Mouse (Mus musculus) stomach, embryonic 15.5 days (tissue): Measurements from ENCODE around the gene Bmp7. TPM values are rescaled to one million over a fixed set of nuclear protein-coding genes. Genes with fewer than 3 reads are reported as not detected.
A peak's percentile ranks its signal among the peaks of the same experiment; 100 is the strongest.

Experiments
- ATAC-seq: fragments of 200-750 bp; cut with Nextera tagmentation; 2 replicates; pipeline ENCODE4 v1.8.0; 2017; ENCODE audit warnings: low read depth, moderate number of reproducible peaks, moderate TSS enrichment; ENCODE audit not compliant: insufficient read depth, low FRiP score
- H3K27ac ChIP-seq: fragments of 300-500 bp; sonication (generic); 2 replicates; pipeline ENCODE4 v1.5.1; 2015; ENCODE audit warnings: mild to moderate bottlenecking, inconsistent platforms
- H3K27me3 ChIP-seq: fragments of 300-500 bp; sonication (generic); replicated peaks from 2 replicates; pipeline ENCODE4 v1.6.1; 2015; ENCODE audit warnings: inconsistent platforms
- H3K36me3 ChIP-seq: fragments of 300-500 bp; sonication (generic); 2 replicates; pipeline ENCODE4 v1.6.1; 2015; ENCODE audit warnings: inconsistent platforms
- H3K4me1 ChIP-seq: fragments of 300-500 bp; sonication (generic); 2 replicates; pipeline ENCODE4 v1.6.1; 2015; ENCODE audit warnings: inconsistent platforms
- H3K4me2 ChIP-seq: fragments of 300-500 bp; sonication (generic); 2 replicates; pipeline ENCODE4 v1.6.1; 2015; ENCODE audit warnings: mild to moderate bottlenecking, inconsistent platforms
- H3K4me3 ChIP-seq: fragments of 300-500 bp; sonication (generic); replicated peaks from 2 replicates; pipeline ENCODE4 v1.5.1; 2015; ENCODE audit warnings: inconsistent platforms
- H3K9ac ChIP-seq: fragments of 300-500 bp; sonication (generic); 2 replicates; pipeline ENCODE4 v1.6.1; 2015; ENCODE audit warnings: inconsistent platforms
- H3K9me3 ChIP-seq: fragments of 300-500 bp; sonication (generic); 2 replicates; pipeline ENCODE4 v1.6.1; 2016; ENCODE audit warnings: inconsistent platforms
- WGBS: fragments of 180-500 bp; shearing (Covaris S2); methylation state at CpG from one replicate; pipeline ENCODE4 v1.1.7; 2015; 5-methylcytosine and 5-hydroxymethylcytosine counted together
- polyA plus RNA-seq: library from polyadenylated mRNA; unstranded; fragments of >200 nt; fragmentation: Nextera tagmentation; extraction: Ambion mirVana; gene quantifications from 2 replicates; pipeline ENCODE4 v1.2.1, GENCODE M21; 2015

Gene Bmp7
- polyA plus RNA-seq, 1 experiment from 2014 or later, result 22.9 TPM

GRCm38 (mm10) chr2:172927643-172928042 is 12.5 kb downstream of the Bmp7 start:
- Histone ChIP-seq H3K9ac (no peak overlapping the region), H3K4me3 (no peak overlapping the region), H3K36me3 (no peaks in the 10 kb centered on the region), H3K4me1 (peaks cover 36% of the 10 kb centered on the region), H3K4me2 (no peak overlapping the region), H3K9me3 (no peaks in the 10 kb centered on the region), H3K27ac (no peak overlapping the region), H3K27me3 (no peaks in the 10 kb centered on the region)
- no peak for ATAC-seq
- WGBS, result 46% methylated on average over 5 of the region's 5 CpGs

GRCm38 (mm10) chr2:172926311-172926710 is 13.8 kb downstream of the Bmp7 start:
- WGBS, result 74% methylated on average over 4 of the region's 4 CpGs
- H3K4me3 ChIP-seq, result no peak overlapping the region
- H3K4me1 ChIP-seq, result peaks cover 30% of the 10 kb centered on the region
- no peak overlapping the region for H3K27ac ChIP-seq
- H3K9ac ChIP-seq, result no peak overlapping the region
- H3K36me3 ChIP-seq, result no peaks in the 10 kb centered on the region
- H3K9me3 ChIP-seq, result no peaks in the 10 kb centered on the region
- H3K4me2 ChIP-seq, result no peak overlapping the region
- no peak for ATAC-seq
- H3K27me3 ChIP-seq, result no peaks in the 10 kb centered on the region

- Histone ChIP-seq H3K4me2 (no peak overlapping the region), H3K36me3 (no peaks in the 10 kb centered on the region), H3K4me1 (peaks cover 22% of the 10 kb centered on the region), H3K9me3 (no peaks in the 10 kb centered on the region), H3K9ac (no peak overlapping the region), H3K4me3 (no peak overlapping the region), H3K27me3 (no peaks in the 10 kb centered on the region), H3K27ac (no peak overlapping the region; the same call in 1 of the 2 replicates)
- WGBS, result 28% methylated on average over 6 of the region's 6 CpGs
- ATAC-seq, result peak; percentile 37; the same call in 1 of the 2 replicates
These were observed 15.2 kb downstream of the Bmp7 start for GRCm38 (mm10) chr2:172924961-172925360.

GRCm38 (mm10) chr2:172923198-172923597 is 16.9 kb downstream of the Bmp7 start:
- Histone ChIP-seq H3K27ac (no peak overlapping the region), H3K36me3 (no peaks in the 10 kb centered on the region), H3K9ac (no peak overlapping the region), H3K4me3 (no peak overlapping the region), H3K4me1 (peaks cover 14% of the 10 kb centered on the region), H3K4me2 (no peak overlapping the region), H3K27me3 (no peaks in the 10 kb centered on the region), H3K9me3 (no peaks in the 10 kb centered on the region)
- WGBS, result 76% methylated on average over 7 of the region's 7 CpGs
- no peak for ATAC-seq

- Histone ChIP-seq H3K9me3 (no peaks in the 10 kb centered on the region), H3K4me2 (no peak overlapping the region), H3K27ac (no peak overlapping the region), H3K9ac (no peak overlapping the region), H3K27me3 (no peaks in the 10 kb centered on the region), H3K36me3 (no peaks in the 10 kb centered on the region), H3K4me3 (no peak overlapping the region), H3K4me1 (peaks cover 9% of the 10 kb centered on the region)
- ATAC-seq, result no peak
- 54% methylated on average over 5 of the region's 5 CpGs for WGBS
These were observed 17.5 kb downstream of the Bmp7 start for GRCm38 (mm10) chr2:172922597-172922996.

- no peak overlapping the region for H3K27ac ChIP-seq
These were observed 26.1 kb downstream of the Bmp7 start for GRCm38 (mm10) chr2:172914018-172914417.

GRCm38 (mm10) chr2:172911715-172912114 is 28.4 kb downstream of the Bmp7 start:
- H3K4me3 ChIP-seq, result no peak overlapping the region
- no peaks in the 10 kb centered on the region; the same call in 1 of the 2 replicates for H3K36me3 ChIP-seq
- ATAC-seq, result no peak
- no peaks in the 10 kb centered on the region for H3K9me3 ChIP-seq
- no peak overlapping the region for H3K4me2 ChIP-seq
- H3K4me1 ChIP-seq, result peaks cover 10% of the 10 kb centered on the region; the same call in 1 of the 2 replicates
- no peak overlapping the region for H3K9ac ChIP-seq
- WGBS, result 37% methylated on average over 5 of the region's 5 CpGs
- H3K27me3 ChIP-seq, result no peaks in the 10 kb centered on the region
- no peak overlapping the region for H3K27ac ChIP-seq

More at GRCm38 (mm10) chr2:172914018-172914417, 26.1 kb downstream of the Bmp7 start:
- Histone ChIP-seq H3K9me3 (no peaks in the 10 kb centered on the region), H3K9ac (no peak overlapping the region), H3K4me2 (no peak overlapping the region), H3K4me1 (peaks cover 10% of the 10 kb centered on the region; the same call in 1 of the 2 replicates), H3K36me3 (no peaks in the 10 kb centered on the region; the same call in 1 of the 2 replicates), H3K27me3 (no peaks in the 10 kb centered on the region), H3K4me3 (no peak overlapping the region)
- no peak for ATAC-seq
- 72% methylated on average over 14 of the region's 14 CpGs for WGBS

- no peak overlapping the region for H3K4me3 ChIP-seq
- H3K9me3 ChIP-seq, result no peaks in the 10 kb centered on the region
- no peak overlapping the region for H3K9ac ChIP-seq
- H3K4me1 ChIP-seq, result peaks cover 10% of the 10 kb centered on the region; the same call in 1 of the 2 replicates
- no peak overlapping the region for H3K4me2 ChIP-seq
- ATAC-seq, result no peak
- H3K27ac ChIP-seq, result no peak overlapping the region
- WGBS, result 55% methylated on average over 6 of the region's 6 CpGs
- H3K36me3 ChIP-seq, result no peaks in the 10 kb centered on the region; the same call in 1 of the 2 replicates
- no peaks in the 10 kb centered on the region for H3K27me3 ChIP-seq
These were observed 29.0 kb downstream of the Bmp7 start for GRCm38 (mm10) chr2:172911157-172911556.

- Histone ChIP-seq H3K9ac (no peak overlapping the region), H3K27ac (no peak overlapping the region), H3K27me3 (no peaks in the 10 kb centered on the region), H3K36me3 (no peaks in the 10 kb centered on the region), H3K9me3 (no peaks in the 10 kb centered on the region), H3K4me1 (peaks cover 15% of the 10 kb centered on the region; the same call in 1 of the 2 replicates), H3K4me3 (no peak overlapping the region), H3K4me2 (no peak overlapping the region)
- ATAC-seq, result no peak
- 77% methylated on average over 6 of the region's 6 CpGs for WGBS
These were observed 30.7 kb downstream of the Bmp7 start for GRCm38 (mm10) chr2:172909463-172909862.

GRCm38 (mm10) chr2:172906146-172906545 is 34.0 kb downstream of the Bmp7 start:
- H3K27me3 ChIP-seq, result no peaks in the 10 kb centered on the region
- no peak overlapping the region for H3K4me2 ChIP-seq
- H3K27ac ChIP-seq, result no peak overlapping the region
- H3K9ac ChIP-seq, result no peak overlapping the region
- no peaks in the 10 kb centered on the region for H3K36me3 ChIP-seq
- 0 out of 2 replicates have a peak, but pooled peaks cover 6% of the 10 kb centered on the region for H3K4me1 ChIP-seq
- ATAC-seq, result no peak
- no peak overlapping the region for H3K4me3 ChIP-seq
- WGBS, result 70% methylated on average over 9 of the region's 9 CpGs
- no peaks in the 10 kb centered on the region for H3K9me3 ChIP-seq

GRCm38 (mm10) chr2:172905057-172905456 is 35.1 kb downstream of the Bmp7 start:
- WGBS, result 79% methylated on average over 5 of the region's 5 CpGs
- Histone ChIP-seq H3K4me2 (no peak overlapping the region), H3K27ac (no peak overlapping the region), H3K36me3 (no peaks in the 10 kb centered on the region), H3K4me3 (no peak overlapping the region), H3K9ac (no peak overlapping the region), H3K9me3 (no peaks in the 10 kb centered on the region), H3K4me1 (0 out of 2 replicates have a peak, but pooled peaks cover 5% of the 10 kb centered on the region), H3K27me3 (no peaks in the 10 kb centered on the region)
- no peak for ATAC-seq

- H3K4me2 ChIP-seq, result no peak overlapping the region
- H3K4me1 ChIP-seq, result 0 out of 2 replicates have a peak, but pooled peaks cover 5% of the 10 kb centered on the region
- no peak for ATAC-seq
- no peak overlapping the region for H3K9ac ChIP-seq
- no peak overlapping the region for H3K4me3 ChIP-seq
- 91% methylated on average over 6 of the region's 6 CpGs for WGBS
- no peak overlapping the region for H3K27ac ChIP-seq
- no peaks in the 10 kb centered on the region for H3K36me3 ChIP-seq
- no peaks in the 10 kb centered on the region for H3K9me3 ChIP-seq
- H3K27me3 ChIP-seq, result no peaks in the 10 kb centered on the region
These were observed 35.5 kb downstream of the Bmp7 start for GRCm38 (mm10) chr2:172904614-172905013.

- ATAC-seq, result no peak
- H3K9ac ChIP-seq, result no peak overlapping the region
- H3K36me3 ChIP-seq, result no peaks in the 10 kb centered on the region
- no peak overlapping the region for H3K4me2 ChIP-seq
- H3K4me1 ChIP-seq, result 0 out of 2 replicates have a peak, but pooled peaks cover 5% of the 10 kb centered on the region
- H3K27ac ChIP-seq, result peak overlapping the region; percentile 33; the same call in 1 of the 2 replicates
- no peaks in the 10 kb centered on the region for H3K9me3 ChIP-seq
- WGBS, result 78% methylated on average over 8 of the region's 8 CpGs
- H3K27me3 ChIP-seq, result no peaks in the 10 kb centered on the region
- no peak overlapping the region for H3K4me3 ChIP-seq
These were observed 36.6 kb downstream of the Bmp7 start for GRCm38 (mm10) chr2:172903523-172903922.
